Mouse (Mus musculus) mouse embryonic stem cell (cell line): ENCODE measurements around the gene Abcc3.

Experiments used
- in situ Hi-C, 2 experiments: fragments of 300-500 bp; cut with MboI; formaldehyde crosslinking; loops; 1 replicate in 1 of 2; 3 replicates in 1 of 2; pipeline ENCODE4 v1.14.3; 2019 to 2020; ENCODE audit warnings: low sequenced_read_pairs in 2 of 2, low pct_unique_long_range_greater_than_20kb in 1 of 2, mixed read lengths in 1 of 2; ENCODE audit not compliant: unreplicated experiment in 1 of 2

Gene Abcc3

GRCm38 (mm10) chr11:94339732-94340585 lies 52.8 kb downstream of the Abcc3 start:
- in situ Hi-C loops: no loop called here

GRCm38 (mm10) chr11:94338347-94338746 lies 54.5 kb downstream of the Abcc3 start:
- in situ Hi-C loops: no loop called here

DNA sequence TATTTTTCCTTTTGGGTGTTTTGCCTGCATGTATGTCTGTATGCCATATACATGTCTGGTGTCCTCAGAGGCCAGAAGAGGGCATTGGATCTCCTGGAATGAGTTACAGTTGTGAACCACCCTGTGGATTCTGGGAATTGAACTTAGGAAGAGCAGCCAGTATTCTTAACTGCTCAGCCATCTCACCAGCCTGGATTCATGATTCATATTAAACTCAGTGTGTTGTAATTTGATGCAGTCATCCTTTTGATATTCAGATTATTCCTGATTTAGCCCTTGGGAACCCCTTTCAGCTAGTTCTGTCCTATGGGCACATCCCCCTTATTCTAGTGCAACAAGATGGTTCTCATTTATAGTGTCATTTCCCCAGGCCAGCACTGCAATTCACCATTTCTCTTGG lies 56.2 kb downstream of the Abcc3 start:
- in situ Hi-C loops: no loop called here

DNA sequence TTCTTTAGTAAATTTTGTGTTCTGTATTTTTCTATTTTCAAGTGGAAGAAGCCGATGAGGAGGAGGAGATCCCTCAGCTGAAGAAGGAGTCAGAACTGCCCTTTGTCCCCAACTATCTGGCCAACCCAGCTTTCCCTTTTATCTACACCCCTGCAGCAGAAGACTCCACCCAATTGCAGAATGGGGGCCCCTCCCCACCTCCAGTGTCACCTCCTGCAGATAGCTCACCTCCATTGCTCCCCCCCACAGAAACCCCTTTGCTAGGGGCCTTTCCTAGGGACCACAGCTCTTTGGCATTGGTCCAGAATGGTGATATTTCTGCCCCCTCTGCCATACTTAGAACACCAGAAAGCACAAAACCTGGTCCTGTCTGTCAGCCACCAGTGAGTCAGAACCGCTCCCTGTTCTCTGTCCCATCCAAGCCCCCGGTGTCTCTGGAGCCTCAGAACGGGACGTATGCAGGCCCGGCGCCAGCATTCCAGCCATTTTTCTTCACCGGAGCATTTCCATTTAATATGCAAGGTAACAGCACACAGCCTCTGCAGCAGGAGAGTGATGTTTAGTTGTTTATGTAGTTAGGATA lies 58.3 kb downstream of the Abcc3 start:
- in situ Hi-C loops: no loop called here

GRCm38 (mm10) chr11:94332726-94333125 lies 60.1 kb downstream of the Abcc3 start:
- in situ Hi-C loops: no loop called here

DNA sequence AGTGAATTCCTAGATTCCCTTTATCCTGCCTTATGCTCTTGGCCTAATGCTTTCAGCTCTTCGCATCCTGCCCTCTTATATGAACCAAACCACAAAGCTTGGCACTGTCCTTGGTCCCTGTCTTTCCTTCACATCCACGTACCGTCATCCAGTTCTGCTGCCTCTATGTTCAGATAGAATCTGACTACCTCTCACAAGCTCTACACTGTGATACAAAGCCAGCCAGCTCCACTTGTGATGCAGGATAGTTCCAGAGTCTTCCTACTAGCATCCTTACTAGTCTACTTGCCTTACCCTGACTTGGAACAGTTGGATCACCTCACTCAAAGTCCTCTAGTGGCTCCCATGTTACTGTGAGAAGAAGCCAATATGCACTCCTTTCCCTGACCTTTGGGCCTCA lies 62.6 kb downstream of the Abcc3 start:
- in situ Hi-C loops: no loop called here

DNA sequence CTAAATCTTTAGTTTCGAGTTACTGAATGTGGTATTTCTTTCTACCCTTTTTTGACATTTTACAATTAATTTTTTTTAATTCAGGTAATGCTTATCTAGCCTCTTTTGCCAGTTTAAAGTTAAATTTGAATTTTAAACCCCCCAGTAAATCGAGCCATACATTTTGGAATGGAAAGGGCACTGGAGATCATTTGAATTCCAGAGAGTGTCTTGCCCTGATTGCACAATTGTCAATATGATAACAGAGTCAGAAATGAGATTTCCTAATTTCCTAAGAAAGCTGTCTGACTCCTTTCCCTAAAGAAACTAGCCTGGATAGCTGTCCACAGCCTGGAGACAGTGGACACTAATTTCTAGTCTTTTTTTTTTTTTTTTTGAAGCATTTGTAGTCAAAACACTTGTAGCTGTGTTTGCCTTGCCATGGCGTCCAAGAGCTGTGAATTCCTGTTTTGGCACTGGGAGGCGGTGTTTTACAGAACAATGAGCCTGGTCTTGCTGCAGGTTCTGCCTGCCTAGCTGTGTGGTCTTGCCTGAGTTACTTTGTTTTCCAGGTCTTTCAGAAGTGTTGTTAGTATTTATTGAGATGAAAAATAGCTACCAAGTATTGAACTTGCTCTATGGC lies 63.4 kb downstream of the Abcc3 start:
- in situ Hi-C loops: no loop called here

DNA sequence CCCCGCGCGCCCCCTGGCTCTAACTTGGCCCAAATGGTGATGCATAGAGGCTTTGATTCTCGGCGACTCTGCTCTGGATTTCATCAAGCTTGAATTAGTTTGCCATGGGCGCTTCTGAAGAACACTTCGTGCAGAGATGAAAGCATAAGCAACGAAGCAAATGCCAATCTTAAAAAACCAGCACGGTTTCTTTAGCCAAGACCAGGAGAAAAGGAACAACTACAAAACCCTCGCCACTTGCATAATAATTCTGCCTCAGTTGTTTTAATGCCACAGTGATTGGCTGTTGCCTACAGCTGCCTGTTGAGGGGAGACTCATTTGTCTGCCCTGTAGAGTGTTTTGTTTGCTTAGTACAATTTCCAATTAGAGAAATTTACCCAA lies 64.2 kb downstream of the Abcc3 start:
- in situ Hi-C loops: no loop called here

GRCm38 (mm10) chr11:94327693-94328643 lies 64.8 kb downstream of the Abcc3 start, which contains the start of gene Ankrd40:
TSS of gene Ankrd40 (plus strand) at chr11:94328001.
- in situ Hi-C loops: no loop called here

DNA sequence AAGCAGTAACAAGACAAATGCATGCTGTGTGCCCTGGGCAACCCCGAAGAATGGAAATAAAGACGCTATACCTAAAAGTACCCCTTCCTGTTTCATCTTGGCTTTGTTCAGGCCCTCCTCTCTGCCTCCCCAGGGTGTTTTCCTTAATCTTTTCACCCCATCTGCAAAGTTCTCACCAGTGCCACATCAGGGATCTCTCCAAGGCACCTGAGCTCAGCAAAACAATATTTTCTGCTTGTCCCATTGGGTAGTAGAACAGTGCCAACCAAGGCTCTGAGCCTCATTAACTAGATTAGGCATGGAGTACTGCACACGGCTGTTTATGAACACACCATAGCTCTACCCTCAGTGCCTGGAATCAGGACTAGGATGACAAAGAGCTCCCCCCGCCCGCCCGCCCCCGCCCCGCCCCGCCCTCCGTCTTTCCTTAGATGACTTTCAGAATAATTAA lies 65.8 kb downstream of the Abcc3 start:
- in situ Hi-C loops: no loop called here

DNA sequence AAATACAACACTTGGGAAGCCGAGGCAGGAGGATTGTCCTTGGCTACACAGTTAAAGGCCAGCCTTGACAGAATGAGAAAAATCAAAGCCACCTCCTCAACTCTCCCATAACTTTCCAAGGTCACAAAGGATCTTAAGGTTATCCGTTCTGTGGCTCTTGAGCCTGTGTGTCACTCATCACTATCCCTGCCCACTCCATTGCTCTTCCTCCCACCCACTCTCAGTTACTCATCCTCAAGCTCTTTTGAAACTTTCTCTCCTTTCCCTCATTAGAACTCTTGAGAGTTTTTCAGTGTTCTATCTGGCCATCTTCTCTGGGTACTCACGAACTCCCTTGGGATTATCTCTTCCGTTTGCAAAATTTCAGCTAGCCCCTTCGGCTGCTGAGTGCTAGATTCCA lies 68.2 kb downstream of the Abcc3 start:
- in situ Hi-C loops: no loop called here

DNA sequence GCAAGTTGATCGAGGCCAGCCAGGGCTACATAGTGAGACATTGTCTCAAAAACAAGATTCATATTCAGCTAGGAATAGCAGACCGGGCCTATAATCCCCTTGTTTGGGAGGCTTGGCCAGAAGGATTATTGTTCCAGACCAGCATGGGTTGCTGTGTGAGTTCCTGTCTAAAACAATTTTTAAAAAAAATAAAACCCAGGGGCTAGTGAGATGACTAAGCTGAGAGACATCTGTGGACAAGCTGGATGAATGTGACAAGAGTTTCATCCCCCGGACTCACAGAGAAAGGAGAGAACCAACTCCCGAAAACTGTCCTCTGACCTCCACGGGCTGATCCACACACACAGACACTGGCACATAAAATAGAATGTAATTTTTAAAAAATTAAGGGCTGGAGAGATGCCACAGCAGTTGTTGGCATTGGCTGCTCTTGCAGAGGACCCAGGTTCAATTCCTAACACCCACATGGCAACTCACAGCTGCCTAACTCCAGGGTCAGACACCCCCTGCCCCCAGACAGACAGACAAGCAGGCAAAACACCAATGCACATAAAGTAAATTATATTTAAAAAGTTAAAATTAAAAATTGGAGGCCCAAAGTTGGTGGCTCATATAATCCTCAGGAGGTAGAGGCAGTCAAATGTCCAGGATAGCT lies 69.4 kb downstream of the Abcc3 start:
- in situ Hi-C loops: no loop called here

DNA sequence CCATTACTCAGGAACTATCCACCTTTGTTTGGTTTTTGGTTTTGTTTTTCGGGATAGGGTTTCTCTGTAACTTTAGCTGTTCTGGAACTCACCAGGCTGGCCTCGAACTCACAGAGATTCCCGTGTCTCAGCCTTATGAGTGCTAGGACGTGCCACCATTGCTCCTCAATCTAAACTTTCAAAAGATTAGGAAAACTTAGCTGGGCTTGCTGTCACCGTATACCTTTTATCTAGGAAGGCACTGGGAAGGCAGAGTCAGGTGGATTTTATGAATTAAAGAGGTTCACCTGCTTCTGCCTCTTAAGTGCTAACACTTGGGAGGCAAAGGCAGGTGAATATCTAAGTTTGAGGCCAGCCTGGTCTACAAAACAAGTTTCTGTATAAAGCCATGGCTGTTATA lies 70.2 kb downstream of the Abcc3 start:
- in situ Hi-C loops: no loop called here

- in situ Hi-C loops: no loop called here
These were observed 70.8 kb downstream of the Abcc3 start, which contains the start of gene Luc7l3 for GRCm38 (mm10) chr11:94321931-94322400. TSS of gene Luc7l3 (minus strand) at chr11:94321988.

- in situ Hi-C loops: no loop called here
These were observed 71.5 kb downstream of the Abcc3 start for GRCm38 (mm10) chr11:94320969-94321930.

- in situ Hi-C loops: no loop called here
These were observed 74.7 kb downstream of the Abcc3 start for GRCm38 (mm10) chr11:94318056-94318455.

- in situ Hi-C loops: no loop called here
These were observed 75.3 kb downstream of the Abcc3 start for GRCm38 (mm10) chr11:94317515-94317914.
